Mouse (Mus musculus): ENCODE measurements around the gene E130114P18Rik. TPM values are rescaled to one million over a fixed set of nuclear protein-coding genes. Genes with fewer than 3 reads are reported as not detected.

Gene E130114P18Rik
- polyA plus RNA-seq, 1 experiment from 2014 or later: 2.5 TPM

GRCm38 (mm10) chr4:97606524-97606923 lies 171.4 kb downstream of the E130114P18Rik start:
- Histone ChIP-seq H3K4me2 (ENCODE audit: low read depth, low read length) (no peak overlapping the region), H3K9me3 (replicated peaks; ENCODE audit: control insufficient read depth, low read length) (no peaks in the 10 kb centered on the region), H3K36me3 (ENCODE audit: control insufficient read depth, insufficient read depth, low read length) (no peaks in the 10 kb centered on the region), H3K4me1 (ENCODE audit: control insufficient read depth, insufficient read depth, low read length) (peaks cover 6% of the 10 kb centered on the region), H3K27me3 (ENCODE audit: control insufficient read depth, insufficient read depth, low read length) (no peaks in the 10 kb centered on the region), H3K27ac (ENCODE audit: low read length) (no peak overlapping the region), H3K9ac (ENCODE audit: low read length) (no peak overlapping the region), H3K4me3 (replicated peaks; ENCODE audit: low read length) (no peak overlapping the region)
- 59% methylated on average over 8 of the region's 8 CpGs for WGBS
- no peak for ATAC-seq (ENCODE audit: insufficient read depth, low FRiP score)

GRCm38 (mm10) chr4:97602579-97602978 lies 175.3 kb downstream of the E130114P18Rik start:
- H3K36me3 ChIP-seq (ENCODE audit: control insufficient read depth, insufficient read depth, low read length): no peaks in the 10 kb centered on the region
- H3K9ac ChIP-seq (ENCODE audit: low read length): no peak overlapping the region
- no peaks in the 10 kb centered on the region for H3K9me3 ChIP-seq (replicated peaks; ENCODE audit: control insufficient read depth, low read length)
- H3K27ac ChIP-seq (ENCODE audit: low read length): no peak overlapping the region
- no peaks in the 10 kb centered on the region for H3K27me3 ChIP-seq (ENCODE audit: control insufficient read depth, insufficient read depth, low read length)
- 79% methylated on average over 4 of the region's 4 CpGs for WGBS
- no peak for ATAC-seq (ENCODE audit: insufficient read depth, low FRiP score)
- peaks cover 12% of the 10 kb centered on the region for H3K4me1 ChIP-seq (ENCODE audit: control insufficient read depth, insufficient read depth, low read length)
- H3K4me3 ChIP-seq (replicated peaks; ENCODE audit: low read length): no peak overlapping the region
- H3K4me2 ChIP-seq (ENCODE audit: low read depth, low read length): no peak overlapping the region

- peak; percentile 87 for ATAC-seq (ENCODE audit: insufficient read depth, low FRiP score)
- Histone ChIP-seq H3K36me3 (ENCODE audit: control insufficient read depth, insufficient read depth, low read length) (no peaks in the 10 kb centered on the region), H3K27me3 (ENCODE audit: control insufficient read depth, insufficient read depth, low read length) (no peaks in the 10 kb centered on the region), H3K4me3 (replicated peaks; ENCODE audit: low read length) (no peak overlapping the region), H3K27ac (ENCODE audit: low read length) (peak overlapping the region; percentile 39; the same call in 1 of the 2 replicates), H3K9ac (ENCODE audit: low read length) (no peak overlapping the region; the same call in 1 of the 2 replicates), H3K4me2 (ENCODE audit: low read depth, low read length) (peak overlapping the region; percentile 4; the same call in 1 of the 2 replicates), H3K9me3 (replicated peaks; ENCODE audit: control insufficient read depth, low read length) (no peaks in the 10 kb centered on the region), H3K4me1 (ENCODE audit: control insufficient read depth, insufficient read depth, low read length) (peaks cover 8% of the 10 kb centered on the region)
- WGBS: 22% methylated on average over 8 of the region's 8 CpGs
Observed at GRCm38 (mm10) chr4:97600875-97601835, 176.7 kb downstream of the E130114P18Rik start.

GRCm38 (mm10) chr4:97597443-97597842 lies 180.4 kb downstream of the E130114P18Rik start:
- no peak overlapping the region for H3K4me2 ChIP-seq (ENCODE audit: low read depth, low read length)
- WGBS: 96% methylated on average over 1 of the region's 1 CpGs
- ATAC-seq (ENCODE audit: insufficient read depth, low FRiP score): no peak

GRCm38 (mm10) chr4:97596348-97596747 lies 181.5 kb downstream of the E130114P18Rik start:
- no peaks in the 10 kb centered on the region for H3K27me3 ChIP-seq (ENCODE audit: control insufficient read depth, insufficient read depth, low read length)
- 85% methylated on average over 9 of the region's 9 CpGs for WGBS
- no peaks in the 10 kb centered on the region for H3K9me3 ChIP-seq (replicated peaks; ENCODE audit: control insufficient read depth, low read length)
- no peaks in the 10 kb centered on the region for H3K36me3 ChIP-seq (ENCODE audit: control insufficient read depth, insufficient read depth, low read length)
- no peak overlapping the region for H3K9ac ChIP-seq (ENCODE audit: low read length)
- H3K4me3 ChIP-seq (replicated peaks; ENCODE audit: low read length): no peak overlapping the region
- no peak for ATAC-seq (ENCODE audit: insufficient read depth, low FRiP score)
- H3K4me2 ChIP-seq (ENCODE audit: low read depth, low read length): no peak overlapping the region
- H3K4me1 ChIP-seq (ENCODE audit: control insufficient read depth, insufficient read depth, low read length): peaks cover 4% of the 10 kb centered on the region; the same call in 1 of the 2 replicates
- H3K27ac ChIP-seq (ENCODE audit: low read length): no peak overlapping the region

More at GRCm38 (mm10) chr4:97597443-97597842, 180.4 kb downstream of the E130114P18Rik start:
- Histone ChIP-seq H3K27me3 (ENCODE audit: control insufficient read depth, insufficient read depth, low read length) (no peaks in the 10 kb centered on the region), H3K9ac (ENCODE audit: low read length) (no peak overlapping the region), H3K36me3 (ENCODE audit: control insufficient read depth, insufficient read depth, low read length) (no peaks in the 10 kb centered on the region), H3K9me3 (replicated peaks; ENCODE audit: control insufficient read depth, low read length) (no peaks in the 10 kb centered on the region), H3K4me1 (ENCODE audit: control insufficient read depth, insufficient read depth, low read length) (peaks cover 8% of the 10 kb centered on the region), H3K27ac (ENCODE audit: low read length) (no peak overlapping the region), H3K4me3 (replicated peaks; ENCODE audit: low read length) (no peak overlapping the region)

GRCm38 (mm10) chr4:97593869-97594268 lies 184.0 kb downstream of the E130114P18Rik start:
- Histone ChIP-seq H3K9me3 (replicated peaks; ENCODE audit: control insufficient read depth, low read length) (no peaks in the 10 kb centered on the region), H3K9ac (ENCODE audit: low read length) (no peak overlapping the region), H3K4me1 (ENCODE audit: control insufficient read depth, insufficient read depth, low read length) (no peaks in the 10 kb centered on the region), H3K4me2 (ENCODE audit: low read depth, low read length) (no peak overlapping the region), H3K27me3 (ENCODE audit: control insufficient read depth, insufficient read depth, low read length) (no peaks in the 10 kb centered on the region), H3K36me3 (ENCODE audit: control insufficient read depth, insufficient read depth, low read length) (no peaks in the 10 kb centered on the region), H3K27ac (ENCODE audit: low read length) (no peak overlapping the region), H3K4me3 (replicated peaks; ENCODE audit: low read length) (no peak overlapping the region)
- 80% methylated on average over 5 of the region's 5 CpGs for WGBS
- no peak for ATAC-seq (ENCODE audit: insufficient read depth, low FRiP score)

- WGBS: 48% methylated on average over 1 of the region's 1 CpGs
- no peaks in the 10 kb centered on the region for H3K9me3 ChIP-seq (replicated peaks; ENCODE audit: control insufficient read depth, low read length)
- H3K4me1 ChIP-seq (ENCODE audit: control insufficient read depth, insufficient read depth, low read length): no peaks in the 10 kb centered on the region
- no peaks in the 10 kb centered on the region for H3K27me3 ChIP-seq (ENCODE audit: control insufficient read depth, insufficient read depth, low read length)
- no peaks in the 10 kb centered on the region for H3K36me3 ChIP-seq (ENCODE audit: control insufficient read depth, insufficient read depth, low read length)
- no peak for ATAC-seq (ENCODE audit: insufficient read depth, low FRiP score)
- no peak overlapping the region for H3K4me3 ChIP-seq (replicated peaks; ENCODE audit: low read length)
- H3K4me2 ChIP-seq (ENCODE audit: low read depth, low read length): no peak overlapping the region
- H3K27ac ChIP-seq (ENCODE audit: low read length): no peak overlapping the region
- H3K9ac ChIP-seq (ENCODE audit: low read length): no peak overlapping the region
Observed at GRCm38 (mm10) chr4:97589790-97590189, 188.1 kb downstream of the E130114P18Rik start.

- H3K27ac ChIP-seq (ENCODE audit: low read length): no peak overlapping the region
- ATAC-seq (ENCODE audit: insufficient read depth, low FRiP score): no peak
- H3K9me3 ChIP-seq (replicated peaks; ENCODE audit: control insufficient read depth, low read length): no peaks in the 10 kb centered on the region
- H3K27me3 ChIP-seq (ENCODE audit: control insufficient read depth, insufficient read depth, low read length): no peaks in the 10 kb centered on the region; the same call in 1 of the 2 replicates
- H3K4me3 ChIP-seq (replicated peaks; ENCODE audit: low read length): no peak overlapping the region
- H3K4me2 ChIP-seq (ENCODE audit: low read depth, low read length): no peak overlapping the region
- H3K9ac ChIP-seq (ENCODE audit: low read length): no peak overlapping the region
- H3K4me1 ChIP-seq (ENCODE audit: control insufficient read depth, insufficient read depth, low read length): 0 out of 2 replicates have a peak, but pooled peaks cover 2% of the 10 kb centered on the region
- no peaks in the 10 kb centered on the region for H3K36me3 ChIP-seq (ENCODE audit: control insufficient read depth, insufficient read depth, low read length)
- WGBS: 79% methylated on average over 9 of the region's 9 CpGs
Observed at GRCm38 (mm10) chr4:97587412-97588010, 190.4 kb downstream of the E130114P18Rik start.

GRCm38 (mm10) chr4:97585170-97585569 lies 192.7 kb downstream of the E130114P18Rik start:
- Histone ChIP-seq H3K4me1 (ENCODE audit: control insufficient read depth, insufficient read depth, low read length) (0 out of 2 replicates have a peak, but pooled peaks cover 2% of the 10 kb centered on the region), H3K4me3 (replicated peaks; ENCODE audit: low read length) (no peak overlapping the region), H3K36me3 (ENCODE audit: control insufficient read depth, insufficient read depth, low read length) (no peaks in the 10 kb centered on the region), H3K27me3 (ENCODE audit: control insufficient read depth, insufficient read depth, low read length) (no peaks in the 10 kb centered on the region; the same call in 1 of the 2 replicates), H3K27ac (ENCODE audit: low read length) (no peak overlapping the region), H3K4me2 (ENCODE audit: low read depth, low read length) (no peak overlapping the region), H3K9ac (ENCODE audit: low read length) (no peak overlapping the region), H3K9me3 (replicated peaks; ENCODE audit: control insufficient read depth, low read length) (no peaks in the 10 kb centered on the region)
- no peak for ATAC-seq (ENCODE audit: insufficient read depth, low FRiP score)
- 83% methylated on average over 7 of the region's 7 CpGs for WGBS

Data from stomach, embryonic 16.5 days (tissue).